Mouse (Mus musculus) midbrain, embryonic 16.5 days (tissue): ENCODE measurements around the gene Spag16. TPM values are rescaled to one million over a fixed set of nuclear protein-coding genes. Genes with fewer than 3 reads are reported as not detected.

ENCODE experiments used
- ATAC-seq: fragments of 200-750 bp; cut with Nextera tagmentation; 2 replicates; pipeline ENCODE4 v1.8.0; 2017; ENCODE audit warnings: moderate TSS enrichment
- H3K27ac ChIP-seq: fragments of 300-500 bp; sonication (generic); 2 replicates; pipeline ENCODE4 v1.5.1; 2014; ENCODE audit warnings: mild to moderate bottlenecking, low read length, mixed read lengths
- H3K27me3 ChIP-seq: fragments of 300-500 bp; sonication (generic); 2 replicates; pipeline ENCODE4 v1.6.1; 2014; ENCODE audit warnings: low read depth, low read length, mixed read lengths; ENCODE audit not compliant: control insufficient read depth, insufficient read depth
- H3K36me3 ChIP-seq: fragments of 300-500 bp; sonication (generic); 2 replicates; pipeline ENCODE4 v1.6.1; 2014; ENCODE audit warnings: mild to moderate bottlenecking, low read length, moderate library complexity, mixed read lengths; ENCODE audit not compliant: control insufficient read depth, insufficient read depth
- H3K4me1 ChIP-seq: fragments of 300-500 bp; sonication (generic); 2 replicates; pipeline ENCODE4 v1.6.1; 2014; ENCODE audit warnings: mild to moderate bottlenecking, low read length, mixed read lengths; ENCODE audit not compliant: control insufficient read depth, insufficient read depth
- H3K4me2 ChIP-seq: fragments of 300-500 bp; sonication (generic); 2 replicates; pipeline ENCODE4 v1.6.1; 2014; ENCODE audit warnings: mild to moderate bottlenecking, low read length, mixed read lengths
- H3K4me3 ChIP-seq: fragments of 300-500 bp; sonication (generic); 2 replicates; pipeline ENCODE4 v1.5.1; 2014; ENCODE audit warnings: low read depth, mild to moderate bottlenecking, low read length, moderate library complexity, mixed read lengths
- H3K9ac ChIP-seq: fragments of 300-500 bp; sonication (generic); 2 replicates; pipeline ENCODE4 v1.6.1; 2014; ENCODE audit warnings: low read depth, low read length, mixed read lengths
- H3K9me3 ChIP-seq: fragments of 300-500 bp; sonication (generic); replicated peaks from 2 replicates; pipeline ENCODE4 v1.6.1; 2014; ENCODE audit warnings: mild to moderate bottlenecking, low read length, mixed read lengths; ENCODE audit not compliant: control insufficient read depth, poor library complexity, severe bottlenecking
- WGBS: fragments of 180-500 bp; shearing (Covaris S2); extraction: QIAGEN DNeasy Blood & Tissue Kit; methylation state at CpG from one replicate; pipeline ENCODE4 v1.1.7; 2014; 5-methylcytosine and 5-hydroxymethylcytosine counted together
- polyA plus RNA-seq: library from polyadenylated mRNA; unstranded; fragments of >200 nt; fragmentation: Nextera tagmentation; extraction: Ambion mirVana; gene quantifications from 2 replicates; pipeline ENCODE4 v1.2.1, GENCODE M21; 2015

Gene Spag16
- polyA plus RNA-seq, 1 experiment from 2014 or later = 2.4 TPM

DNA sequence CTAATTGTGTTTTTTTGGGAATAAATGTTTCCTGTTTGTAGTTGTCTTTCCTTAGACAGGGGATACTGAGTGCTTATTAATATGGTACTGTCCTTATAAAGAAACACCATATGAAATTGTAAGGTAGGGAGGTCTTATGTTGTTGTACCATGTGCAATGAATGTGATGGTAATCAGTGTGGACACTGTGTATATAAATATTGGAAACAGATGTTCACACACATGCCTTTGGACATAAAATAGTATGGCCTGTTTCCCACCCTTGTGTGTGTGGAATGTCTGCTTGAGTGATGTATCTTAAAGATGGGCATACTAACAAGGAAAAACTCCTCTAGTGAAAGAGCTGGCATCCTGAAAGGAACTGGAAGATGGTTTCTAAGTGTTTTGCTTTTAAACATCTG, 692.1 kb downstream of the Spag16 start:
- H3K36me3 ChIP-seq = no peaks in the 10 kb centered on the region
- no peak overlapping the region for H3K27ac ChIP-seq
- H3K9me3 ChIP-seq = 0 out of 2 replicates have a peak, but pooled peaks cover 4% of the 10 kb centered on the region
- H3K4me1 ChIP-seq = no peaks in the 10 kb centered on the region
- no peak overlapping the region for H3K4me2 ChIP-seq
- no peak for ATAC-seq
- H3K4me3 ChIP-seq = no peak overlapping the region
- H3K27me3 ChIP-seq = no peaks in the 10 kb centered on the region
- no peak overlapping the region for H3K9ac ChIP-seq

- 46% methylated on average over 2 of the region's 2 CpGs for WGBS
- Histone ChIP-seq H3K9ac (no peak overlapping the region), H3K27ac (no peak overlapping the region), H3K36me3 (no peaks in the 10 kb centered on the region), H3K4me3 (no peak overlapping the region), H3K9me3 (0 out of 2 replicates have a peak, but pooled peaks cover 4% of the 10 kb centered on the region), H3K4me1 (no peaks in the 10 kb centered on the region), H3K4me2 (no peak overlapping the region), H3K27me3 (no peaks in the 10 kb centered on the region)
- ATAC-seq = no peak
Measured at GRCm38 (mm10) chr1:70527134-70527533, 700.4 kb downstream of the Spag16 start.

DNA sequence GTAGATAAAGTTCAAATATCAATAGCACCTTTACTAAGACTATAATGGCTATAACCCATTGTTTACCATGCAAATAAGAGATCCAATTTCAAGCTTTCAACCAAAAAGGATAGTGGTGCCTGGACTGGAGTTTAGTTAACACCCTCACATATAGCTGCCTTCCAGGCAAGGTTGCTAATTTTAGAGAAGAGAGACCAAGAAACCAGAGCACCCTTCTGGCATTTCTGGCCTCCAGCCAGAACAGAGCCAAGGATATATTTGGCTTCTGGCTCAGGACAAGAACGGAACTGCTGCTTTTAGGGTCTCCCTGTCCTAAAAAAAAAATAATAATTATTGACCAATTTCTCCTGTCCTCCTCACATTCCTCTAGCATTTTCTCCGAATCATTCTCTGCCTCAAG, 703.0 kb downstream of the Spag16 start:
- H3K4me1 ChIP-seq = no peaks in the 10 kb centered on the region
- no peak overlapping the region for H3K9ac ChIP-seq
- no peak overlapping the region for H3K4me2 ChIP-seq
- no peaks in the 10 kb centered on the region for H3K27me3 ChIP-seq
- no peak overlapping the region for H3K27ac ChIP-seq
- no peak for ATAC-seq
- no peaks in the 10 kb centered on the region for H3K36me3 ChIP-seq
- no peak overlapping the region for H3K4me3 ChIP-seq
- 96% methylated on average over 2 of the region's 2 CpGs for WGBS
- H3K9me3 ChIP-seq = no peaks in the 10 kb centered on the region

DNA sequence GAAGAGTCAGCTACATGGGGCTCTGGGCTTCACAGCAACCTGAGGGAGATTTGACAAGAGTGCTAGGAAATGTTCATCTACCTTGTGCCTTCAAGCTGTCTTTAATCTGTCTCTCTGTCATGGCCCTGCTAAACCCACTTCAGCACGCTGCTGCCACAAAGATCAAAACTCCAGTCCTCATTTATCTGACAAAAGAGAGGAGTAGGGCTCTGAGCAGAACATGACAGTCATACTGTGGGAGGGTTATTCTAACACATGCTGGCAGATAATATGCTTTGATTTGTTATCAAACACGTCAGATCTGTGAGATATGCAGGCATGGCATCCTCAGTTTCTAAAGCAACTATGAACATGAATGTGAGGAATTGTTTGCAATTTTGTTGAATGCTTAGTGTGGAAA, 725.1 kb downstream of the Spag16 start:
- Histone ChIP-seq H3K27me3 (no peaks in the 10 kb centered on the region), H3K9ac (no peak overlapping the region), H3K4me1 (no peaks in the 10 kb centered on the region), H3K9me3 (no peaks in the 10 kb centered on the region), H3K4me3 (no peak overlapping the region), H3K27ac (no peak overlapping the region), H3K4me2 (no peak overlapping the region), H3K36me3 (no peaks in the 10 kb centered on the region)
- peak; percentile 71; the same call in 1 of the 2 replicates for ATAC-seq
- 36% methylated on average over 2 of the region's 2 CpGs for WGBS

GRCm38 (mm10) chr1:70621805-70622204, 795.0 kb downstream of the Spag16 start:
- Histone ChIP-seq H3K9me3 (no peaks in the 10 kb centered on the region), H3K9ac (no peak overlapping the region), H3K4me1 (0 out of 2 replicates have a peak, but pooled peaks cover 2% of the 10 kb centered on the region), H3K36me3 (no peaks in the 10 kb centered on the region), H3K27ac (no peak overlapping the region), H3K4me2 (no peak overlapping the region), H3K4me3 (no peak overlapping the region), H3K27me3 (no peaks in the 10 kb centered on the region)
- 94% methylated on average over 3 of the region's 3 CpGs for WGBS
- ATAC-seq = no peak

DNA sequence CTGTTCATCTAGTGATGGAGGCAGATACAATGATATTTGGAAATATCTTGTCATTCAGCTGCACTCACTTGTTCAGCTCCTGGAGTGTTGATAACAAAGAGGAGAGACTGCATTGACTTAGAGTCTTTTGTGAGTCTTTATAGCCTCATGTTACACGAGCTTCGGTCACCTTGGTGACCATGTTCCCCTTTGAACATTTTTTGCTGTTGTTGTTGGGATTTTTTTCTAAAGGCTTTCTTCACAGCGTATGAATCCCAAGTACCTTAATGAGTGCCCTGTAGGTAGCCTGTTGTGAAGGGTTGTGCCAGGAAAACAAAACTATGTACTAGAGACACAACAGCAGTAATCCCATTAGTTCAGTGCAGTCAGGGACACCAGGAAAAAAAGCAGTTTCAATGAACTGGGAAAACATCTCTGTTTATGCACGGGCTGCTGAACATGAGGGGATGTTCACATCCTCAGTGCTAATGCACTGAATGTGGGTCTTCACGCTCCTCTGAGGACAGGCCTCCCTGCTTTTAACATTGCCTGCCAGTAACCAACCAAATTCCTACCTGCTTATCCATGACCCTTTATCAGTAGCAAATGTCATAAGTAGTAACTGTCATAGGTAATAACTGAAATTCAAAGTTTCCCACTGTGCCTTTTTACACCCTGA, 798.2 kb downstream of the Spag16 start:
- ATAC-seq = 0 out of 2 replicates have a peak, but pooled peaks have one; percentile 51
- Histone ChIP-seq H3K4me2 (no peak overlapping the region), H3K9me3 (no peaks in the 10 kb centered on the region), H3K36me3 (no peaks in the 10 kb centered on the region), H3K4me1 (0 out of 2 replicates have a peak, but pooled peaks cover 2% of the 10 kb centered on the region), H3K4me3 (no peak overlapping the region), H3K27ac (no peak overlapping the region), H3K9ac (no peak overlapping the region), H3K27me3 (no peaks in the 10 kb centered on the region)
- 6% methylated on average over 5 of the region's 5 CpGs for WGBS

- no peak for ATAC-seq
- Histone ChIP-seq H3K4me2 (no peak overlapping the region), H3K9ac (no peak overlapping the region), H3K36me3 (no peaks in the 10 kb centered on the region), H3K9me3 (no peaks in the 10 kb centered on the region), H3K4me3 (no peak overlapping the region), H3K4me1 (no peaks in the 10 kb centered on the region), H3K27me3 (no peaks in the 10 kb centered on the region), H3K27ac (no peak overlapping the region)
- WGBS = 91% methylated on average over 4 of the region's 4 CpGs
Measured at GRCm38 (mm10) chr1:70652719-70653118, 825.9 kb downstream of the Spag16 start.

- Histone ChIP-seq H3K27ac (no peak overlapping the region), H3K4me3 (no peak overlapping the region), H3K4me2 (no peak overlapping the region), H3K36me3 (no peaks in the 10 kb centered on the region), H3K9ac (no peak overlapping the region), H3K4me1 (no peaks in the 10 kb centered on the region), H3K9me3 (no peaks in the 10 kb centered on the region), H3K27me3 (no peaks in the 10 kb centered on the region)
- ATAC-seq = no peak
- whole genome bisulfite sequencing = 84% methylated on average over 2 of the region's 2 CpGs
Measured at GRCm38 (mm10) chr1:70692529-70692928, 865.8 kb downstream of the Spag16 start.

GRCm38 (mm10) chr1:70700270-70700669, 873.5 kb downstream of the Spag16 start:
- WGBS = 84% methylated on average over 5 of the region's 5 CpGs
- Histone ChIP-seq H3K9ac (no peak overlapping the region), H3K36me3 (no peaks in the 10 kb centered on the region), H3K4me1 (no peaks in the 10 kb centered on the region), H3K27me3 (no peaks in the 10 kb centered on the region), H3K4me3 (no peak overlapping the region), H3K9me3 (no peaks in the 10 kb centered on the region), H3K4me2 (no peak overlapping the region), H3K27ac (no peak overlapping the region)
- no peak for ATAC-seq
